Mouse (Mus musculus) midbrain, embryonic 14.5 days (tissue): Measurements from ENCODE around the gene Cntrob. TPM values are rescaled to one million over a fixed set of nuclear protein-coding genes. Genes with fewer than 3 reads are reported as not detected.

Source experiments
- ATAC-seq: fragments of 200-750 bp; cut with Nextera tagmentation; 2 replicates; pipeline ENCODE4 v1.8.0; 2017; ENCODE audit warnings: moderate number of reproducible peaks, moderate library complexity; ENCODE audit not compliant: low FRiP score, low TSS enrichment
- DNase-seq: peaks from one replicate; pipeline ENCODE4 v3.0.0-alpha.2; 2015
- H3K27ac ChIP-seq: fragments of 300-500 bp; sonication (generic); replicated peaks from 2 replicates; pipeline ENCODE4 v1.5.1; 2014; ENCODE audit warnings: mild to moderate bottlenecking, low read depth, low read length, moderate library complexity
- H3K27me3 ChIP-seq: fragments of 300-500 bp; sonication (generic); 2 replicates; pipeline ENCODE4 v1.6.1; 2014; ENCODE audit warnings: low read length, control low read depth, mixed read lengths; ENCODE audit not compliant: control insufficient read depth, insufficient read depth
- H3K36me3 ChIP-seq: fragments of 300-500 bp; sonication (generic); 2 replicates; pipeline ENCODE4 v1.6.1; 2014; ENCODE audit warnings: low read length, control low read depth; ENCODE audit not compliant: control insufficient read depth, insufficient read depth
- H3K4me1 ChIP-seq: fragments of 300-500 bp; sonication (generic); 2 replicates; pipeline ENCODE4 v1.6.1; 2014; ENCODE audit warnings: mild to moderate bottlenecking, antibody characterized with exemption, low read length, control low read depth; ENCODE audit not compliant: control insufficient read depth, insufficient read depth
- H3K4me2 ChIP-seq: fragments of 300-500 bp; sonication (generic); 2 replicates; pipeline ENCODE4 v1.6.1; 2014; ENCODE audit warnings: mild to moderate bottlenecking, low read length, moderate library complexity
- H3K4me3 ChIP-seq: fragments of 300-500 bp; sonication (generic); replicated peaks from 2 replicates; pipeline ENCODE4 v1.5.1; 2014; ENCODE audit warnings: low read depth, low read length
- H3K9ac ChIP-seq: fragments of 300-500 bp; sonication (generic); replicated peaks from 2 replicates; pipeline ENCODE4 v1.6.1; 2014; ENCODE audit warnings: mild to moderate bottlenecking, low read length, moderate library complexity
- H3K9me3 ChIP-seq: fragments of 300-500 bp; sonication (generic); 2 replicates; pipeline ENCODE4 v1.6.1; 2016; ENCODE audit warnings: low read length, control low read depth, mixed read lengths; ENCODE audit not compliant: control insufficient read depth
- WGBS: fragments of 180-500 bp; shearing (Covaris S2); extraction: QIAGEN DNeasy Blood & Tissue Kit; methylation state at CpG from one replicate; pipeline ENCODE4 v1.1.7; 2014; 5-methylcytosine and 5-hydroxymethylcytosine counted together
- polyA plus RNA-seq: library from polyadenylated mRNA; unstranded; fragments of >200 nt; fragmentation: Nextera tagmentation; extraction: Ambion mirVana; gene quantifications from 2 replicates; pipeline ENCODE4 v1.2.1, GENCODE M21; 2014

Gene Cntrob
- polyA plus RNA-seq, 1 experiment from 2014 or later: 14.9 TPM

- Histone ChIP-seq H3K27me3 (no peaks in the 10 kb centered on the region), H3K9me3 (no peaks in the 10 kb centered on the region), H3K4me3 (peak overlapping the region; percentile 99), H3K9ac (peak overlapping the region; percentile 100), H3K4me2 (peak overlapping the region; percentile 96), H3K4me1 (peaks cover 50% of the 10 kb centered on the region), H3K27ac (peak overlapping the region; percentile 100), H3K36me3 (peaks cover 9% of the 10 kb centered on the region)
- ATAC-seq (peak; percentile 11; the same call in 1 of the 2 replicates), DNase-seq (peak; percentile 76)
- WGBS: under 1% methylated on average over 67 of the region's 106 CpGs
These were observed 45.0 kb upstream of the Cntrob start for GRCm38 (mm10) chr11:69368356-69369214.

GRCm38 (mm10) chr11:69367616-69368355 is 44.2 kb upstream of the Cntrob start:
- no peaks in the 10 kb centered on the region for H3K27me3 ChIP-seq
- peaks cover 16% of the 10 kb centered on the region for H3K36me3 ChIP-seq
- peak overlapping the region; percentile 100 for H3K9ac ChIP-seq
- H3K9me3 ChIP-seq: no peaks in the 10 kb centered on the region
- peak overlapping the region; percentile 100 for H3K27ac ChIP-seq
- peak overlapping the region; percentile 96 for H3K4me2 ChIP-seq
- H3K4me3 ChIP-seq: peak overlapping the region; percentile 99
- peaks cover 50% of the 10 kb centered on the region for H3K4me1 ChIP-seq
- ATAC-seq (peak; percentile 5; the same call in 1 of the 2 replicates), DNase-seq (peak; percentile 51)
- under 1% methylated on average over 22 of the region's 22 CpGs for WGBS

- WGBS: under 1% methylated on average over 22 of the region's 22 CpGs
- peaks cover 46% of the 10 kb centered on the region for H3K4me1 ChIP-seq
- H3K36me3 ChIP-seq: peaks cover 23% of the 10 kb centered on the region
- H3K4me3 ChIP-seq: peak overlapping the region; percentile 99
- H3K9me3 ChIP-seq: no peaks in the 10 kb centered on the region
- H3K27me3 ChIP-seq: no peaks in the 10 kb centered on the region
- DNase-seq (peak; percentile 60), ATAC-seq (no peak)
- H3K4me2 ChIP-seq: peak overlapping the region; percentile 96
- peak overlapping the region; percentile 100 for H3K27ac ChIP-seq
- peak overlapping the region; percentile 100 for H3K9ac ChIP-seq
These were observed 43.5 kb upstream of the Cntrob start for GRCm38 (mm10) chr11:69366855-69367615.

- peak; percentile 97 for DNase-seq
- Histone ChIP-seq H3K36me3 (peaks cover 30% of the 10 kb centered on the region), H3K4me1 (peaks cover 39% of the 10 kb centered on the region), H3K4me2 (peak overlapping the region; percentile 96), H3K4me3 (peak overlapping the region; percentile 99), H3K27me3 (no peaks in the 10 kb centered on the region), H3K27ac (peak overlapping the region; percentile 100), H3K9ac (peak overlapping the region; percentile 100), H3K9me3 (no peaks in the 10 kb centered on the region)
- WGBS: under 1% methylated on average over 26 of the region's 26 CpGs
- peak; percentile 87 for ATAC-seq
These were observed 42.7 kb upstream of the Cntrob start for GRCm38 (mm10) chr11:69366157-69366854.

- 25% methylated on average over 6 of the region's 6 CpGs for WGBS
These were observed 42.1 kb upstream of the Cntrob start for GRCm38 (mm10) chr11:69365722-69366121.

GRCm38 (mm10) chr11:69364910-69365309 is 41.3 kb upstream of the Cntrob start:
- no peaks in the 10 kb centered on the region for H3K9me3 ChIP-seq
- H3K27ac ChIP-seq: peak overlapping the region; percentile 100
- 3% methylated on average over 6 of the region's 6 CpGs for WGBS
- peak overlapping the region; percentile 100; the same call in 1 of the 2 replicates for H3K9ac ChIP-seq
- ATAC-seq (peak; percentile 59; the same call in 1 of the 2 replicates), DNase-seq (peak; percentile 89)
- peaks cover 44% of the 10 kb centered on the region for H3K36me3 ChIP-seq
- H3K4me3 ChIP-seq: peak overlapping the region; percentile 99; the same call in 1 of the 2 replicates
- no peaks in the 10 kb centered on the region for H3K27me3 ChIP-seq
- H3K4me2 ChIP-seq: peak overlapping the region; percentile 96
- H3K4me1 ChIP-seq: peaks cover 29% of the 10 kb centered on the region

More at GRCm38 (mm10) chr11:69365722-69366121, 42.1 kb upstream of the Cntrob start:
- Histone ChIP-seq H3K9me3 (no peaks in the 10 kb centered on the region), H3K4me3 (peak overlapping the region; percentile 99), H3K9ac (peak overlapping the region; percentile 100), H3K27me3 (no peaks in the 10 kb centered on the region), H3K27ac (peak overlapping the region; percentile 100), H3K4me2 (peak overlapping the region; percentile 96), H3K4me1 (peaks cover 33% of the 10 kb centered on the region), H3K36me3 (peaks cover 36% of the 10 kb centered on the region)
- ATAC-seq: no peak
- no peak for DNase-seq

GRCm38 (mm10) chr11:69364376-69364775 is 40.8 kb upstream of the Cntrob start:
- DNase-seq: no peak
- 54% methylated on average over 8 of the region's 8 CpGs for WGBS
- peak overlapping the region; percentile 96 for H3K4me2 ChIP-seq
- H3K4me3 ChIP-seq: no peak overlapping the region
- peaks cover 50% of the 10 kb centered on the region for H3K36me3 ChIP-seq
- peak overlapping the region; percentile 100; the same call in 1 of the 2 replicates for H3K27ac ChIP-seq
- H3K4me1 ChIP-seq: peaks cover 27% of the 10 kb centered on the region
- no peak for ATAC-seq
- peak overlapping the region; percentile 100; the same call in 1 of the 2 replicates for H3K9ac ChIP-seq
- no peaks in the 10 kb centered on the region for H3K9me3 ChIP-seq
- no peaks in the 10 kb centered on the region for H3K27me3 ChIP-seq
